Mouse (Mus musculus) ES-E14 (cell line): ENCODE data around the gene Sfxn2. TPM values are rescaled to one million over a fixed set of nuclear protein-coding genes. Genes with fewer than 3 reads are reported as not detected.
A peak's percentile ranks its signal among the peaks of the same experiment; 100 is the strongest.

Experiments
- DNase-seq: peaks from one replicate; pipeline ENCODE4 v3.0.0-alpha.2; 2013; ENCODE audit warnings: low read depth, low spot score
- H3K27ac ChIP-seq: 2 replicates; pipeline ENCODE4 v1.5.1; 2012; ENCODE audit warnings: low read depth, mild to moderate bottlenecking, low read length, moderate library complexity, mixed read lengths; ENCODE audit not compliant: poor library complexity, insufficient read depth, severe bottlenecking
- H3K36me3 ChIP-seq: 2 replicates; pipeline ENCODE4 v1.6.1; 2012; ENCODE audit warnings: mild to moderate bottlenecking, low read length, moderate library complexity, mixed read lengths; ENCODE audit not compliant: control insufficient read depth, poor library complexity, insufficient read depth, severe bottlenecking
- H3K4me1 ChIP-seq, 2 experiments: fragments of 150-350 bp in 1 of 2; sonication (generic) in 1 of 2; 2 replicates each; pipeline ENCODE4 v1.6.1; 2012; ENCODE audit warnings: low read length in 2 of 2, mild to moderate bottlenecking in 1 of 2, mixed read lengths in 1 of 2; ENCODE audit not compliant: control insufficient read depth in 2 of 2, insufficient read depth in 2 of 2, poor library complexity in 1 of 2
- H3K4me3 ChIP-seq, 2 experiments: fragments of 150-350 bp in 1 of 2; sonication (generic) in 1 of 2; 2 replicates each; pipeline ENCODE4 v1.5.1; 2012; ENCODE audit warnings: low read length in 2 of 2, low read depth in 1 of 2, mild to moderate bottlenecking in 1 of 2, mixed read lengths in 1 of 2; ENCODE audit not compliant: insufficient read depth in 1 of 2, poor library complexity in 1 of 2, severe bottlenecking in 1 of 2
- H3K9ac ChIP-seq: 2 replicates; pipeline ENCODE4 v1.6.1; 2012; ENCODE audit warnings: low read depth, mild to moderate bottlenecking, low read length, mixed read lengths; ENCODE audit not compliant: poor library complexity, insufficient read depth, severe bottlenecking
- H3K9me3 ChIP-seq: fragments of 150-350 bp; sonication (generic); 2 replicates; pipeline ENCODE4 v1.6.1; 2012; ENCODE audit warnings: low read depth, mild to moderate bottlenecking, low read length; ENCODE audit not compliant: control insufficient read depth, insufficient read depth
- CHD2 ChIP-seq: IDR thresholded peaks from 2 replicates; pipeline ENCODE4 v1.6.1; 2014; ENCODE audit warnings: mild to moderate bottlenecking, low read depth, low read length, inconsistent platforms
- HCFC1 ChIP-seq: IDR thresholded peaks from 2 replicates; pipeline ENCODE4 v1.6.1; 2012; ENCODE audit warnings: low read length, inconsistent platforms, borderline replicate concordance; ENCODE audit not compliant: insufficient read depth
- MAFK ChIP-seq: IDR thresholded peaks from 2 replicates; pipeline ENCODE4 v1.6.1; 2014; ENCODE audit warnings: mild to moderate bottlenecking, low read depth, low read length, inconsistent platforms; ENCODE audit not compliant: insufficient read depth
- ZC3H11A ChIP-seq: IDR thresholded peaks from 2 replicates; pipeline ENCODE4 v1.6.1; 2012; ENCODE audit warnings: low read depth, mild to moderate bottlenecking, inconsistent platforms, low read length, borderline replicate concordance
- ZNF384 ChIP-seq: IDR thresholded peaks from 2 replicates; pipeline ENCODE4 v1.6.1; 2012; ENCODE audit warnings: low read depth, low read length, inconsistent platforms
- in situ Hi-C, 2 experiments: fragments of 600-800 bp; cut with MboI; formaldehyde crosslinking; loops; one replicate each; pipeline ENCODE4 v1.15.1; 2025; ENCODE audit warnings: low sequenced_read_pairs in 2 of 2, inconsistent platforms in 1 of 2; ENCODE audit not compliant: unreplicated experiment in 2 of 2
- total RNA-seq: library from RNA; depleted of rRNA; stranded (reverse); fragments of 300-350 nt; gene quantifications from 2 replicates; pipeline ENCODE4 v1.2.3, GENCODE M21; 2012; rRNA removed

The Sfxn2 gene
- total RNA-seq, 1 experiment, result 11.4 TPM

DNA sequence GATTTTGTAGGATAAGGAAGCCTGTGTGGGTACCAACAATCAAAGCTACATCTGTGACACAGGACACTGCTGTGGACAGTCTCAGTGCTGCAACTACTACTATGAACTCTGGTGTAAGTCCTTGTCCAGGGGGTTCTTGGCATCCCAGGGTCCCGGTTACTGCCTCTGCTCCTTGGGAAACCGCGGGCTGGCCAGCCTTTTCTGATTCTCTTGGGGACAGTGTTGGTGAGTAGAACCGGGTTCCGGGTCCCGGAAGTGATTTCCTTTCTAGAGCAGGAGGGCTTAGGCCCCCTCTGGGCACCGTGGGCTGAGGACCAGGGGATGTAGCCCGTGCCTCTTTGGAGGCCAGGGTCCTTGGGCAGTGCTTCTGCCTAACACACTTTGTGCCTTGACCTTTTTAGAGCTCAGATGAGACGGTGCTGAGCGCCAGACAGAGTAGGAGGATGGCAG lies 71.2 kb downstream of the Sfxn2 start:
- no peak overlapping the region for H3K27ac ChIP-seq
- DNase-seq, result no peak
- H3K9ac ChIP-seq, result no peak overlapping the region
- TF ChIP-seq ZC3H11A, result no peak
- no peak for TF ChIP-seq CHD2
- no peak for TF ChIP-seq MAFK
- TF ChIP-seq ZNF384, result no peak
- TF ChIP-seq HCFC1, result no peak
- in situ Hi-C loops, result no loop called here
- no peak overlapping the region for H3K4me3 ChIP-seq
- no peaks in the 10 kb centered on the region for H3K9me3 ChIP-seq
- H3K4me1 ChIP-seq, result peaks cover 8 to 24% of the 10 kb centered on the region in 2 experiments
- H3K36me3 ChIP-seq, result no peaks in the 10 kb centered on the region; the same call in 1 of the 2 replicates

DNA sequence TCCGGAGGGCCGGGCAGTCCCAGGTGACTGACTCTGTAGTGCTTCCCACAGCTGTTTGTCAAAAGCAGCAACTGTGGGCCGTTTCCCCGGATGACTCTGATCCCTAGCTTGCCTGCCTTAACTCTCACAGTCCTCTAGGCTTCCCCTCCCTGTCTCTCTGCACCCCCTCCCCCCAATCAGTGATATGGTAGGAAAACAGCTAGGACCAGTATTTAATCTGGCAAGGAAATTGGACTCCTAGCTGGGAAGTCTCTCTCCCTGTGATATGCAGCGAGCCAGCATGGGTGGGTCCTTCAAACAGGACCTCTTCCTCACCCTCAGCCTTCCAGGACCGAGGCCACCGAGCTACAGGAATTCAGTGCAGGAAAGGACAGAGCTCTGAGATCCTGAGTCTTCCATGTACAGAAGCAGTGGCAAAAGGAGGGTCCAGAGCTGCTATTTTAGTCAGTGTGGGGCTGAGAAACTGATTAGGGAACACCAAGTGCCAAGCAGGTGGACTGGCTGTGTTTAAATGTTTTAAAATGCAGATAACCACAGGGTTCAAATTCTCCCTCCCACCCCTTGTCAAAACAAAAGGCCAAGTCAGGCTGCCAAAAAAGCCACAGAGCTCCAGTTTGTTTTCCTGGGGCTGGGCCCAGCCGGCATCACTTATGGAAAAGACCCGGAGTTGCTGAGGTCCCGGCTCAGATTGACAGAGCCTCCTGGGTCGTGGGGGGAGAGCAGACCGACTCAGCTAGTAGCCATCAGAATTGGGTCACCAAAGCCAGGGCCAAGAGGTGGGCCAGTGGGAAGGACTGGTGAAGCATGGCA lies 71.8 kb downstream of the Sfxn2 start:
- 0 out of 2 replicates have a peak overlapping the region, but pooled peaks have one; percentile 40 for H3K27ac ChIP-seq
- H3K9ac ChIP-seq, result no peak overlapping the region
- peaks cover 8 to 24% of the 10 kb centered on the region in 2 experiments for H3K4me1 ChIP-seq
- in situ Hi-C loops, result no loop called here
- no peaks in the 10 kb centered on the region for H3K9me3 ChIP-seq
- no peaks in the 10 kb centered on the region; the same call in 1 of the 2 replicates for H3K36me3 ChIP-seq
- DNase-seq, result no peak
- no peak overlapping the region for H3K4me3 ChIP-seq
- TF ChIP-seq MAFK (no peak), ZC3H11A (no peak), CHD2 (no peak), ZNF384 (no peak)

DNA sequence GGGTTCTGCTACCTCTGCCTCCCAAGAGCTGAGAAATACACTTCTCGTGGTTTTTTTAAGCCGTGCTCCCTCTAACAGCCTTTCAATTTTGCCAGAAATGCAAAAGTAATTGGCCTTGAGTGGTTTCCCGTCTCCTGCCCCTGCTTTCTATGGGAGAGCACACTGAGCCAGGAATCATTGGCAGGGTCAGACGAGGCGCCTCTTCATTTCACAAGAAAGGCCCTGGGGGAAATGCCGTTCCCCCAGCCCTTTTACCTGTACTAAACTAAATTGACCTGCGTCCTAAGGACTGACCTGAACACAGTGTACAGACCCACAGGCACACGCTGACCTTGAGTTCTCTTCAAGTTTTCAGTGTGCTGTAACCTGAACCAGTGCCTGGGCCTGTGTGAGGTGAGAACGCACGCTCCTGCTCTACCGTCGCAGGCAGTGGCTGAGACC lies 72.9 kb downstream of the Sfxn2 start:
- DNase-seq, result no peak
- in situ Hi-C loops, result no loop called here
- Histone ChIP-seq H3K9ac (no peak overlapping the region; the same call in 1 of the 2 replicates), H3K9me3 (no peaks in the 10 kb centered on the region), H3K27ac (no peak overlapping the region), H3K36me3 (no peaks in the 10 kb centered on the region; the same call in 1 of the 2 replicates), H3K4me1 (peaks cover 8 to 20% of the 10 kb centered on the region in 2 experiments; a peak in 3 of 4 replicates), H3K4me3 (no peak overlapping the region)
- no peak for TF ChIP-seq CHD2
- TF ChIP-seq ZC3H11A, result no peak
- no peak for TF ChIP-seq ZNF384
- TF ChIP-seq HCFC1, result no peak
- no peak for TF ChIP-seq MAFK

DNA sequence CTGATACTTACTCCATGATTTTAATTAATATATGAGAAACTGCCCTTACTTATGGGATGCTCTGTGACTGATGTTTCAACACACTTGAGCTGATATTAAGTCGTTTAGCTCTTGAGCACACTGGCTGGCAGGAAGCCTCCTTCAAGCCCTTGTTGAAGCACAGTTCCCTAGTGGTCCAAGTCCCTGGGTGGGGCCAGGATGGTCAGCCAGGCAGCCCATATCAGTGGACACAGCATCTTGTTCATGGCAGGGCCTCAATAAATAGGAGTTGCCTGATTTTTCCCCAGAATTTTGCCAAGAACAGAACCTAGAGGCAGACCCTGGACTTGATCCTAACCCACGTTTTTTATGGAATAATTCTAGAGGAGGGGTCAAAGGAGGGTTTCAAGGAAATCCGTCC lies 74.1 kb downstream of the Sfxn2 start:
- no peak for DNase-seq
- H3K4me1 ChIP-seq, result peaks cover 3 to 12% of the 10 kb centered on the region in 2 experiments; a peak in 3 of 4 replicates
- H3K36me3 ChIP-seq, result peaks cover 1% of the 10 kb centered on the region
- in situ Hi-C loops, result no loop called here
- H3K9me3 ChIP-seq, result no peaks in the 10 kb centered on the region
- H3K9ac ChIP-seq, result no peak overlapping the region
- no peak overlapping the region for H3K4me3 ChIP-seq
- H3K27ac ChIP-seq, result no peak overlapping the region
- TF ChIP-seq ZNF384 (no peak), ZC3H11A (no peak), HCFC1 (no peak), CHD2 (no peak), MAFK (no peak)

Other genes with a start within 250 kb of the Sfxn2 start
- gene Psd, start 246.2 kb upstream of the Sfxn2 start, total RNA-seq, result 2.4 and 3.1 TPM in 2 replicates
- 7.8 and 7.9 TPM in 2 replicates for gene Fbxl15, start 245.2 kb upstream of the Sfxn2 start, total RNA-seq
- gene Cuedc2, start 234.7 kb upstream of the Sfxn2 start, total RNA-seq, result 75.1 and 102 TPM in 2 replicates
- 9.9 and 19.8 TPM in 2 replicates for gene Mfsd13a, start 232.2 kb upstream of the Sfxn2 start, total RNA-seq
- 0.53 and 0.80 TPM in 2 replicates for gene 2310034G01Rik, start 223.1 kb upstream of the Sfxn2 start, total RNA-seq
- gene Actr1a, start 177.6 kb upstream of the Sfxn2 start, total RNA-seq, result 66.7 and 85.7 TPM in 2 replicates
- 12.6 and 14.5 TPM in 2 replicates for gene Sufu, start 176.5 kb upstream of the Sfxn2 start, total RNA-seq
- gene Trim8, start 71.7 kb upstream of the Sfxn2 start, total RNA-seq, result 26.1 and 33.2 TPM in 2 replicates
- 25.7 and 39.7 TPM in 2 replicates for gene Arl3, start 167 bp upstream of the Sfxn2 start, total RNA-seq
- 38.8 and 40.2 TPM in 2 replicates for gene Wbp1l, start 25.7 kb downstream of the Sfxn2 start, total RNA-seq
- gene Cyp17a1, start 99.8 kb downstream of the Sfxn2 start, total RNA-seq, result not detected in 2 replicates
- gene Borcs7, start 116.5 kb downstream of the Sfxn2 start, total RNA-seq, result 2.1 and 2.3 TPM in 2 replicates
- 10.2 and 11.0 TPM in 2 replicates for gene As3mt, start 134.1 kb downstream of the Sfxn2 start, total RNA-seq
- gene Cnnm2, start 188.2 kb downstream of the Sfxn2 start, total RNA-seq, result 43.2 and 75.7 TPM in 2 replicates